Mouse (Mus musculus) lung, postnatal 36 days (tissue): Measurements from ENCODE around the gene Kpna6.
A peak's percentile ranks its signal among the peaks of the same experiment; 100 is the strongest.

Experiments
- DNase-seq: peaks from one replicate; pipeline ENCODE4 v3.0.0; 2022; ENCODE audit warnings: mixed read lengths

Gene Kpna6

GRCm38 (mm10) chr4:129645204-129645603, 27.4 kb downstream of the Kpna6 start:
- no peak for DNase-seq

- peak; percentile 44 for DNase-seq
These were observed 30.8 kb downstream of the Kpna6 start for GRCm38 (mm10) chr4:129641756-129642155.

- peak; percentile 98 for DNase-seq
These were observed 31.7 kb downstream of the Kpna6 start, which contains the start of gene Txlna for GRCm38 (mm10) chr4:129640638-129641467. Gene Txlna, minus strand, starts transcription at chr4:129641065.

GRCm38 (mm10) chr4:129640101-129640637, 32.4 kb downstream of the Kpna6 start:
- peak; percentile 63 for DNase-seq

GRCm38 (mm10) chr4:129639221-129639620, 33.3 kb downstream of the Kpna6 start:
- DNase-seq = no peak

- no peak for DNase-seq
These were observed 38.7 kb downstream of the Kpna6 start for GRCm38 (mm10) chr4:129633852-129634251.

GRCm38 (mm10) chr4:129631867-129632266, 40.7 kb downstream of the Kpna6 start:
- DNase-seq = no peak

GRCm38 (mm10) chr4:129630944-129631343, 41.6 kb downstream of the Kpna6 start:
- DNase-seq = peak; percentile 72

- no peak for DNase-seq
These were observed 46.5 kb downstream of the Kpna6 start for GRCm38 (mm10) chr4:129626035-129626434.

- no peak for DNase-seq
These were observed 47.1 kb downstream of the Kpna6 start for GRCm38 (mm10) chr4:129625496-129625895.

GRCm38 (mm10) chr4:129625029-129625370, 47.6 kb downstream of the Kpna6 start:
- DNase-seq = peak; percentile 68

GRCm38 (mm10) chr4:129624281-129625028, 48.1 kb downstream of the Kpna6 start:
- DNase-seq = peak; percentile 93

GRCm38 (mm10) chr4:129623681-129624091, 48.9 kb downstream of the Kpna6 start, which contains the start of gene Ccdc28b:
Gene Ccdc28b, minus strand, starts transcription at chr4:129623947.
- DNase-seq = peak; percentile 70

- no peak for DNase-seq
These were observed 49.6 kb downstream of the Kpna6 start for GRCm38 (mm10) chr4:129622803-129623535.

GRCm38 (mm10) chr4:129622120-129622802, 50.3 kb downstream of the Kpna6 start:
- DNase-seq = no peak

GRCm38 (mm10) chr4:129621283-129621841, 51.2 kb downstream of the Kpna6 start:
- peak; percentile 73 for DNase-seq

GRCm38 (mm10) chr4:129620419-129621282, 51.9 kb downstream of the Kpna6 start:
- no peak for DNase-seq

- peak; percentile 98 for DNase-seq
These were observed 53.5 kb downstream of the Kpna6 start, which contains the start of gene Iqcc for GRCm38 (mm10) chr4:129618786-129619691. Gene Iqcc, minus strand, starts transcription at chr4:129619099.

GRCm38 (mm10) chr4:129618031-129618430, 54.5 kb downstream of the Kpna6 start:
- DNase-seq = no peak
